Mouse (Mus musculus) limb, embryonic 11.5 days (tissue): ENCODE results near the gene Cyp17a1. TPM values are rescaled to one million over a fixed set of nuclear protein-coding genes. Genes with fewer than 3 reads are reported as not detected.

Experiments used
- ATAC-seq: fragments of 200-750 bp; cut with Nextera tagmentation; 2 replicates; pipeline ENCODE4 v1.8.0; 2017; ENCODE audit warnings: low read depth; ENCODE audit not compliant: insufficient number of reproducible peaks, low FRiP score, low TSS enrichment
- DNase-seq: peaks from one replicate; pipeline ENCODE4 v3.0.0-alpha.2; 2015; ENCODE audit warnings: low spot score
- H3K27ac ChIP-seq: fragments of 300-500 bp; sonication (generic); replicated peaks from 2 replicates; pipeline ENCODE4 v1.5.1; 2014; ENCODE audit warnings: low read depth, mild to moderate bottlenecking, low read length
- H3K27me3 ChIP-seq: fragments of 300-500 bp; sonication (generic); 2 replicates; pipeline ENCODE4 v1.6.1; 2014; ENCODE audit warnings: mild to moderate bottlenecking, low read length, mixed read lengths; ENCODE audit not compliant: control insufficient read depth, insufficient read depth
- H3K36me3 ChIP-seq: fragments of 300-500 bp; sonication (generic); 2 replicates; pipeline ENCODE4 v1.6.1; 2014; ENCODE audit warnings: mild to moderate bottlenecking, low read length, moderate library complexity, mixed read lengths; ENCODE audit not compliant: control insufficient read depth, insufficient read depth
- H3K4me1 ChIP-seq: fragments of 300-500 bp; sonication (generic); 2 replicates; pipeline ENCODE4 v1.6.1; 2014; ENCODE audit warnings: low read length, mixed read lengths; ENCODE audit not compliant: control insufficient read depth, insufficient read depth
- H3K4me2 ChIP-seq: fragments of 300-500 bp; sonication (generic); 2 replicates; pipeline ENCODE4 v1.6.1; 2014; ENCODE audit warnings: low read depth, mild to moderate bottlenecking, moderate library complexity; ENCODE audit not compliant: severe bottlenecking
- H3K4me3 ChIP-seq: fragments of 300-500 bp; sonication (generic); 2 replicates; pipeline ENCODE4 v1.5.1; 2014; ENCODE audit warnings: low read depth, low read length
- H3K9ac ChIP-seq: fragments of 300-500 bp; sonication (generic); 2 replicates; pipeline ENCODE4 v1.6.1; 2014; ENCODE audit warnings: mild to moderate bottlenecking, low read length
- H3K9me3 ChIP-seq: fragments of 300-500 bp; sonication (generic); 2 replicates; pipeline ENCODE4 v1.6.1; 2016; ENCODE audit warnings: low read length; ENCODE audit not compliant: control insufficient read depth
- WGBS: fragments of 180-500 bp; shearing (Covaris S2); extraction: QIAGEN DNeasy Blood & Tissue Kit; methylation state at CpG from one replicate; pipeline ENCODE4 v1.1.7; 2014; 5-methylcytosine and 5-hydroxymethylcytosine counted together
- polyA plus RNA-seq: library from polyadenylated mRNA; unstranded; fragments of >200 nt; fragmentation: Nextera tagmentation; extraction: Ambion mirVana; gene quantifications from 2 replicates; pipeline ENCODE4 v1.2.1, GENCODE M21; 2014

Gene Cyp17a1
- polyA plus RNA-seq, 1 experiment from 2014 or later: not detected

DNA sequence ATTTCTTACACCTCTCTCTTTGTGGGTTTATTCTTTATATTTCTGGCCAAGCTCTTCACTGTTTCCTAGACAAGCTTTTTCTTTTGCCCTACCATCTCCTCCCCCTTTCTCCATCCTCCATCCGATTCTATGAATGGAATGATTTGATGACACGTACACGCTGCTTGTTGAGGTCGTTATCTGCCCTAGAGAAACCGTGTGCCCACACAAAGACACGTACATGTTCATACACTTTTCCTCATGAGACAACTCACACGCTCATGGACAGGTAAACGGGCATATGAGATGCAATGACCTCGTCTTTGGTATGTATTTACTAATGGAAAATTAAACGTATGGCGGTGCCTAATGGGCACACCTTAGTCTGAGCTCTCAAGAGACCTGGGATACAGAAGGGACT is 17.4 kb upstream of the Cyp17a1 start:
- no peak for ATAC-seq

DNA sequence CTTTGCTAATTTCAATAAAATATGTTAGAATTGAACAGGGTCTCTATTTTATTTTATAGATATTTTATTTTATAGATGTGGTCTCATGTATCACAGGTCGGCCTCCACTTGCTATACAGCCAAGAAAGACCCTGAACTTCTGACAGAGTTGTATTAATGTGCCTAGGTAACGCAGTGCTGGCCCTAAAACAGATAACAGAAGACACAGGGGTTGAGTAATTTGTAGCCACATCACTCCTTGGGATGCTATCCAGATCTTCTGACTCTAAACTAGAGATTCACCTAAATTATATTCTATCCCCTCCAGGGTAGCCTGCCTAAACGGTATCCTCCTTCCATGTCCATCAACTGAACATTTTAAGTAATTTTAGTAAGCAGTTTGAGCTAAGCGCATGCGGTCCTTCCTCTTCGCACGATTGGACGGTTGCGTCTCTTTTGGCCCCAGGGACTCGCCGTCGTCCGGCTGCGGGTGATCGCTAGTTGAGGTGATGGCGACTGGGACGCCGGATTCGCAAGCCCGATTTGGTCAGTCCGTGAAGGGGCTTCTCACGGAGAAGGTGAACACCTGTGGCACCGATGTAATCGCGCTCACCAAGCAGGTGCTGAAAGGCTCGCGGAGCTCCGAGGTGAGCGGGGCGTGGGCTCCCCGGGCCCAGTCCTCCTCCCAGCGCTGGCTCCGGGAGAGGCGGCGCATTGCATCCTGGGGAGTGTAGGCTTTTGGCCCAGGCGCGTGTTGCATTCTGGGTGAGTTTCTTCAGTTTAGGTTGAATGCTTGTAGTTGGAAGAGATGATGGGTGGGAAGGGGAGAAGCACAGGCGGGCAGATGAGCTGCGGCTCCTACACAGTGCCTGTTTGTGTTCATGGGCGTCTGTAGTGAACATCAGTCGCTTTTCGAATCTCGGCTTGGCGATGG is 16.7 kb upstream of the Cyp17a1 start, which contains the start of gene Borcs7:
Borcs7 (plus strand) TSS at position 447 of the 913 bp plus-strand sequence.
- Histone ChIP-seq H3K9ac (peak within 1 kb of the TSS; percentile 81), H3K36me3 (no peaks in the 10 kb centered on the region), H3K4me2 (peak within 1 kb of the TSS; percentile 59), H3K27ac (no peak within 1 kb of the TSS), H3K4me1 (no peaks in the 10 kb centered on the region), H3K27me3 (no peaks in the 10 kb centered on the region), H3K9me3 (no peaks in the 10 kb centered on the region), H3K4me3 (peak within 1 kb of the TSS; percentile 48)
- ATAC-seq (peak; percentile 86), DNase-seq (peak; percentile 90)
- 3% methylated on average over 44 of the region's 44 CpGs for WGBS

More for the DNA sequence above, 17.4 kb upstream of the Cyp17a1 start:
- DNase-seq: no peak
- WGBS: 80% methylated on average over 11 of the region's 11 CpGs
- Histone ChIP-seq H3K27me3 (no peaks in the 10 kb centered on the region), H3K9ac (peak overlapping the region; percentile 81), H3K4me2 (peak overlapping the region; percentile 59), H3K4me3 (peak overlapping the region; percentile 48), H3K9me3 (no peaks in the 10 kb centered on the region), H3K4me1 (no peaks in the 10 kb centered on the region), H3K36me3 (no peaks in the 10 kb centered on the region), H3K27ac (no peak overlapping the region)

DNA sequence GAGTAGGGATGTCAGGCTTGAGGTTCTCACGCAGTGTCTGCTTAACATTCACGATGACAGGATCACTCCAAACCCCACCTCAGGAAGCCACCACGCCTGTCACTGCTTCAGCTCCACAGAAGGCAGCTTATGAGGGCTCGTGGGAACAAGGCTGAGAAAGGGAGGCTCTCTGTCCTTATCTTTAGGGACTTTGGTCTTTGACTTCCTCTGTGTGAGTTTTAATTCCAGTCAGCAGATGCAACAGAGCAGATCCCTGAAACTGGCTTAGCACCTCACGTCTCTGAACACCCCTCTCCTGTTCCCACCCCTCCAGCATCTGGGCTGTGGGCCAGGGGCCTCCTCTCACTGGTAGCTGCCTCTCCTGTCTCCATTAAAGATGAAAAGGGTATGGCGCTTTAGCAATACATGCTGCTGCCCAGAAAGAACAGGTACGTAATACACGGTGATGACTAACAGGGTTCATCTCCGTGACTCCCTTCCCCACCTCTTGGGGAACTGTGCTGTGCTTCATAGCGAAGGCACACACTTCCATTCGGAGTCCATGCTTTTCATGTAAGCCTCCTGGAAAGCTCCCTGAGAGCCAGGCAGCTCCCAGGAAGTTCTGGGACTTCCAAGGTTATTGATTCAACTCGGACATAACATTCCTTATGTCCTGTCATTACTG is 6.9 kb upstream of the Cyp17a1 start:
- H3K4me3 ChIP-seq: no peak overlapping the region
- DNase-seq (no peak), ATAC-seq (no peak)
- H3K9me3 ChIP-seq: no peaks in the 10 kb centered on the region
- WGBS: 66% methylated on average over 12 of the region's 12 CpGs
- H3K9ac ChIP-seq: no peak overlapping the region
- H3K4me2 ChIP-seq: no peak overlapping the region
- H3K27ac ChIP-seq: no peak overlapping the region
- no peaks in the 10 kb centered on the region for H3K36me3 ChIP-seq
- no peaks in the 10 kb centered on the region for H3K27me3 ChIP-seq
- H3K4me1 ChIP-seq: no peaks in the 10 kb centered on the region

DNA sequence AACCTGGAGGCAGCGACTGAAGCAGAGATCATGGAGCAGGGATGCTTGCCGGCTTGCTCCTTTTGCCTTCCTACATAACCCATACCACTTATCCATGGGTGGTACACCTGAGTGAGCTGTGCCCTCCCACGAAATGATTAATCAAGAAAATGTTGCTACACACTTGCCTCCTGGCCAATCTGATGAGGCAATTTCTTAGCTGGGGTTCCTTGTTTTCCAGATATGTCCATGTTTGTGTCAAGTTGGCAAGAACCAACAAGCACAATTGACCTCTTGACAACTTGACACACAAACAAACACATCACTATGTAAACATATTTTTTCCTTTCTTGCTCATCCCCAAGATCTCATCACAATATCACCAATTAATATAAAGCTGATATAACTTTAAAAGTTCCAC is 2.7 kb upstream of the Cyp17a1 start:
- Histone ChIP-seq H3K27ac (no peak overlapping the region), H3K4me1 (no peaks in the 10 kb centered on the region), H3K27me3 (no peaks in the 10 kb centered on the region), H3K4me3 (no peak overlapping the region), H3K9me3 (no peaks in the 10 kb centered on the region), H3K4me2 (no peak overlapping the region), H3K36me3 (no peaks in the 10 kb centered on the region), H3K9ac (no peak overlapping the region)
- WGBS: 81% methylated on average over 3 of the region's 3 CpGs
- DNase-seq (no peak), ATAC-seq (no peak)

DNA sequence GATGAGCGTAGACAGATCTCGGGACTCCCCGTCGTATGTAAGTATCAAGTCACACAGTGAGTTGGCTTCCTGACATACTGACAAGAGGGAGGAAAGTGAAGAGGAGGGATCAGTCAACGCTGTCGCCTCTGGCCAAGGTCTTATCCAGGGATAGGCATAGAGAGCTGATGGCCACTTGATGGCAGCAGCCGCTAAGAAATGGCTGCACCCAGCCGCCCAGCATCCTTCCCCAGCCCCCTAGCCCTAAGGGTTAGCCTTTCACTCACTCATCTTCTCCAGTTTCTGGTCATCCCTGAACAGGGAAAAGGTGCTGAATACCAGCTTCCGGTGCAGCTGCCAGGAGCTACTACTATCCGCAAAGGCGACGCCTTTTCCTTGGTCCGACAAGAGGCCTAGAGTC is 2.3 kb downstream of the Cyp17a1 start:
- no peak for ATAC-seq
- peak; percentile 75 for DNase-seq
- no peak overlapping the region for H3K9ac ChIP-seq
- H3K27me3 ChIP-seq: no peaks in the 10 kb centered on the region
- H3K27ac ChIP-seq: no peak overlapping the region
- no peaks in the 10 kb centered on the region for H3K36me3 ChIP-seq
- H3K4me1 ChIP-seq: no peaks in the 10 kb centered on the region
- no peak overlapping the region for H3K4me2 ChIP-seq
- no peaks in the 10 kb centered on the region for H3K9me3 ChIP-seq
- no peak overlapping the region for H3K4me3 ChIP-seq
- 27% methylated on average over 13 of the region's 13 CpGs for WGBS

DNA sequence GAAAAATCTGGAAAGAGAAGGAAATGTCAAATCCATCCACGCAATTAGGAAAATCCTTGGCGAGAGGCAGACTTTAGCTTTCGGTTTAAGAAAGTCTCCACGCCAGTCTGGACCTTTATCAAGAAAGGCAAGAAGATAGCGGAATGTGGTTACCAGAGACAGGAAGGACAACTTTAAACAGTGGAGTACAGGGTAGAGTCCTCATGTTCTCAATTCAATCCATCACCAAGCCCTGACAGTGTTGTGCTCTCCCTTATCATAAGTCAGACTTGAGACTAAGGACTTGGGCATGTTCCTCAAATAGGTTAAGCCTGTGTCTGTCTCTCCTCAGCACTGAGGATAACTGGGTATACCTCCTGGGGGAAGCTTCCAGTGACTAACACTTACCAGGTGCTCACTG is 3.2 kb downstream of the Cyp17a1 start:
- Histone ChIP-seq H3K9ac (no peak overlapping the region), H3K27me3 (no peaks in the 10 kb centered on the region), H3K4me1 (no peaks in the 10 kb centered on the region), H3K4me3 (no peak overlapping the region), H3K36me3 (no peaks in the 10 kb centered on the region), H3K27ac (no peak overlapping the region), H3K4me2 (no peak overlapping the region), H3K9me3 (no peaks in the 10 kb centered on the region)
- WGBS: 88% methylated on average over 5 of the region's 5 CpGs
- ATAC-seq (no peak), DNase-seq (no peak)

DNA sequence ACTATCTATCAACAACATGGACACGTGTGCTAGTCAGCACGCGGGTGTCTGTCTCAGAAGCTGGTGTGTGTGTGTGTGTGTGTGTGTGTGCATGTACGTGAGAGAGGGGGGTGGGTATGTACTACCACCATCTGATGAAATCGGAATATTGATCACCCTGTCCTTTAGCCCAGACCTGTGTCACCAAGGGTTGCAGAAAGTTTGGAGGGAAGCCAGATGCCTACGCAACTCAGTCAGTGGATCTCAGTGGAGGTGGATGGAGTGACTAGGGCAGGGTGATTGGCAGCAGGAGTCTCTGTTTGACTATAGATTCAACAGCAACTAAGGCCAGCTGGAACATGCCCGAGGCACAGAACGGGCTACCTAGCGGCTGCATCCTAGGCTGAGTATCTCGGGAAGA is 4.7 kb downstream of the Cyp17a1 start:
- Histone ChIP-seq H3K4me1 (no peaks in the 10 kb centered on the region), H3K4me3 (no peak overlapping the region), H3K27me3 (no peaks in the 10 kb centered on the region), H3K36me3 (no peaks in the 10 kb centered on the region), H3K27ac (no peak overlapping the region), H3K4me2 (no peak overlapping the region), H3K9me3 (no peaks in the 10 kb centered on the region), H3K9ac (no peak overlapping the region)
- DNase-seq (no peak), ATAC-seq (no peak)
- WGBS: 87% methylated on average over 10 of the region's 10 CpGs

DNA sequence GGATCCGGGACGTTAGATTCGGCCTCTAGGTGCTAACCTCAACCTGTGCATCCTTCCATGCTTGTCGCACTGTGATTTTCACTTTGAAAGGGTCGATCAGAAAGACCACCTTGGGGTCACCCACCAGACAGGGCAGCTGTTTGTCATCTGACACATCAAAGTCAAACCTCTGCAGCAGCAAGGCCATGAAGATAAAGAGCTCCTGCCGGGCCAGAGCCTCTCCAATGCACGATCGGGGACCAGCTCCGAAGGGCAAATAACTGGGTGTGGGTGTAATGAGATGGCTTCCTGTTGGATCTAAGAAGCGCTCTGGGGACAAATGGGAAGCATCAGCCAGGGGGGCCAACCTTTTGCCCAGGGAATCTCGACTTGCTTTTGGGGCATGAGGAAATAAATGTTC is 5.7 kb downstream of the Cyp17a1 start:
- H3K27ac ChIP-seq: no peak overlapping the region
- no peak overlapping the region for H3K4me3 ChIP-seq
- 43% methylated on average over 11 of the region's 11 CpGs for WGBS
- H3K4me1 ChIP-seq: no peaks in the 10 kb centered on the region
- H3K9me3 ChIP-seq: no peaks in the 10 kb centered on the region
- ATAC-seq (no peak), DNase-seq (no peak)
- H3K9ac ChIP-seq: no peak overlapping the region
- no peaks in the 10 kb centered on the region for H3K27me3 ChIP-seq
- no peaks in the 10 kb centered on the region for H3K36me3 ChIP-seq
- H3K4me2 ChIP-seq: no peak overlapping the region
